Mouse (Mus musculus) lung, postnatal 0 days (tissue): ENCODE measurements around the gene Esf1. TPM values are rescaled to one million over a fixed set of nuclear protein-coding genes. Genes with fewer than 3 reads are reported as not detected.

Source experiments
- ATAC-seq: fragments of 200-750 bp; cut with Nextera tagmentation; 2 replicates; pipeline ENCODE4 v1.8.0; 2017; ENCODE audit warnings: moderate library complexity
- DNase-seq: peaks from one replicate; pipeline ENCODE4 v3.0.0-alpha.2; 2016; ENCODE audit warnings: low spot score
- H3K27ac ChIP-seq: fragments of 300-500 bp; sonication (generic); 2 replicates; pipeline ENCODE4 v1.5.1; 2014; ENCODE audit warnings: antibody characterized with exemption, mild to moderate bottlenecking, low read length, mixed read lengths
- H3K27me3 ChIP-seq: fragments of 300-500 bp; sonication (generic); replicated peaks from 2 replicates; pipeline ENCODE4 v1.6.1; 2014; ENCODE audit warnings: low read length, mixed read lengths; ENCODE audit not compliant: insufficient read depth
- H3K36me3 ChIP-seq: fragments of 300-500 bp; sonication (generic); 2 replicates; pipeline ENCODE4 v1.6.1; 2014; ENCODE audit warnings: low read length, mixed read lengths; ENCODE audit not compliant: insufficient read depth
- H3K4me1 ChIP-seq: fragments of 300-500 bp; sonication (generic); 2 replicates; pipeline ENCODE4 v1.6.1; 2014; ENCODE audit warnings: antibody characterized with exemption, low read depth, low read length, mixed read lengths; ENCODE audit not compliant: insufficient read depth
- H3K4me2 ChIP-seq: fragments of 300-500 bp; sonication (generic); replicated peaks from 2 replicates; pipeline ENCODE4 v1.6.1; 2014; ENCODE audit warnings: low read depth, mild to moderate bottlenecking, low read length, moderate library complexity, mixed read lengths
- H3K4me3 ChIP-seq: fragments of 300-500 bp; sonication (generic); 2 replicates; pipeline ENCODE4 v1.5.1; 2014; ENCODE audit warnings: low read depth, low read length
- H3K9ac ChIP-seq: fragments of 300-500 bp; sonication (generic); replicated peaks from 2 replicates; pipeline ENCODE4 v1.6.1; 2014; ENCODE audit warnings: low read depth, mild to moderate bottlenecking
- H3K9me3 ChIP-seq: fragments of 300-500 bp; sonication (generic); 2 replicates; pipeline ENCODE4 v1.6.1; 2016; ENCODE audit warnings: low read length, mixed read lengths
- CTCF ChIP-seq: IDR thresholded peaks from 2 replicates; pipeline ENCODE4 v1.5.1; 2016; ENCODE audit warnings: antibody characterized with exemption, mild to moderate bottlenecking
- EP300 ChIP-seq: IDR thresholded peaks from 2 replicates; pipeline ENCODE4 v1.6.1; 2016; ENCODE audit warnings: antibody characterized with exemption, mild to moderate bottlenecking, control low read depth
- WGBS: fragments of 180-500 bp; shearing (Covaris S2); extraction: QIAGEN DNeasy Blood & Tissue Kit; methylation state at CpG from one replicate; pipeline ENCODE4 v1.1.7; 2014; 5-methylcytosine and 5-hydroxymethylcytosine counted together
- polyA plus RNA-seq: library from polyadenylated mRNA; unstranded; fragments of >200 nt; fragmentation: Nextera tagmentation; extraction: Ambion mirVana; gene quantifications from 2 replicates; pipeline ENCODE4 v1.2.1, GENCODE M21; 2015

The Esf1 gene
- polyA plus RNA-seq, 1 experiment from 2014 or later: 12.1 TPM

GRCm38 (mm10) chr2:140078600-140079280 is 91.6 kb downstream of the Esf1 start:
- no peak for DNase-seq

GRCm38 (mm10) chr2:140077476-140077875 is 92.9 kb downstream of the Esf1 start:
- Histone ChIP-seq H3K27ac (no peak overlapping the region), H3K9me3 (no peaks in the 10 kb centered on the region), H3K9ac (no peak overlapping the region), H3K4me1 (no peaks in the 10 kb centered on the region), H3K4me2 (no peak overlapping the region), H3K27me3 (no peaks in the 10 kb centered on the region), H3K4me3 (no peak overlapping the region), H3K36me3 (no peaks in the 10 kb centered on the region)
- WGBS: 43% methylated on average over 1 of the region's 1 CpGs
- ATAC-seq (no peak), DNase-seq (no peak)
- TF ChIP-seq CTCF (no peak), EP300 (no peak)

More at GRCm38 (mm10) chr2:140078600-140079280, 91.6 kb downstream of the Esf1 start:
- no peak for TF ChIP-seq EP300
- no peak for TF ChIP-seq CTCF
- H3K27ac ChIP-seq: no peak overlapping the region
- no peak overlapping the region for H3K9ac ChIP-seq
- no peak overlapping the region for H3K4me3 ChIP-seq
- ATAC-seq: no peak
- no peaks in the 10 kb centered on the region for H3K4me1 ChIP-seq
- no peaks in the 10 kb centered on the region for H3K27me3 ChIP-seq
- no peak overlapping the region for H3K4me2 ChIP-seq
- H3K9me3 ChIP-seq: no peaks in the 10 kb centered on the region
- H3K36me3 ChIP-seq: no peaks in the 10 kb centered on the region
- WGBS: 59% methylated on average over 6 of the region's 6 CpGs

- H3K27me3 ChIP-seq: no peaks in the 10 kb centered on the region
- H3K27ac ChIP-seq: no peak overlapping the region
- no peaks in the 10 kb centered on the region for H3K9me3 ChIP-seq
- 70% methylated on average over 3 of the region's 3 CpGs for WGBS
- no peak for TF ChIP-seq CTCF
- TF ChIP-seq EP300: no peak
- H3K9ac ChIP-seq: no peak overlapping the region
- ATAC-seq (no peak), DNase-seq (no peak)
- H3K4me3 ChIP-seq: no peak overlapping the region
- H3K4me1 ChIP-seq: no peaks in the 10 kb centered on the region
- H3K4me2 ChIP-seq: no peak overlapping the region
- H3K36me3 ChIP-seq: no peaks in the 10 kb centered on the region
These were observed 95.2 kb downstream of the Esf1 start for GRCm38 (mm10) chr2:140075150-140075549.

Other genes with a start within 250 kb of the Esf1 start
- 13.1 and 13.3 TPM in 2 replicates for gene Tasp1, start 103.8 kb downstream of the Esf1 start, polyA plus RNA-seq
- gene Gm17374, start 18.5 kb downstream of the Esf1 start, polyA plus RNA-seq: not detected in 2 replicates
- 9.2 and 9.4 TPM in 2 replicates for gene Ndufaf5, start 85 bp upstream of the Esf1 start, polyA plus RNA-seq
- gene Sel1l2, start 219.1 kb upstream of the Esf1 start, polyA plus RNA-seq: not detected in 2 replicates
- gene Macrod2, start 224.7 kb upstream of the Esf1 start, polyA plus RNA-seq: 22.7 and 25.8 TPM in 2 replicates